Mouse (Mus musculus) right cerebral cortex, postnatal 25 days (tissue): ENCODE data around the gene Ror1.

Experiments
- DNase-seq: peaks from one replicate; pipeline ENCODE4 v3.0.0; 2022

The Ror1 gene

GRCm38 (mm10) chr4:100119431-100119830 lies 23.8 kb downstream of the Ror1 start:
- no peak for DNase-seq

- no peak for DNase-seq
Measured at GRCm38 (mm10) chr4:100120547-100120946, 25.0 kb downstream of the Ror1 start.

GRCm38 (mm10) chr4:100122436-100122835 lies 26.8 kb downstream of the Ror1 start:
- DNase-seq: no peak

GRCm38 (mm10) chr4:100123519-100123918 lies 27.9 kb downstream of the Ror1 start:
- no peak for DNase-seq

- DNase-seq: no peak
Measured at GRCm38 (mm10) chr4:100124056-100124455, 28.5 kb downstream of the Ror1 start.

- DNase-seq: no peak
Measured at GRCm38 (mm10) chr4:100124935-100125334, 29.3 kb downstream of the Ror1 start.

GRCm38 (mm10) chr4:100126531-100127310 lies 31.1 kb downstream of the Ror1 start:
- DNase-seq: no peak

GRCm38 (mm10) chr4:100128026-100128922 lies 32.7 kb downstream of the Ror1 start:
- DNase-seq: no peak

- no peak for DNase-seq
Measured at GRCm38 (mm10) chr4:100129201-100129600, 33.6 kb downstream of the Ror1 start.

- no peak for DNase-seq
Measured at GRCm38 (mm10) chr4:100130771-100131475, 35.3 kb downstream of the Ror1 start.

GRCm38 (mm10) chr4:100131488-100131887 lies 35.9 kb downstream of the Ror1 start:
- DNase-seq: no peak

GRCm38 (mm10) chr4:100132261-100132660 lies 36.7 kb downstream of the Ror1 start:
- DNase-seq: no peak

GRCm38 (mm10) chr4:100136046-100136445 lies 40.5 kb downstream of the Ror1 start:
- DNase-seq: no peak

GRCm38 (mm10) chr4:100137102-100137835 lies 41.7 kb downstream of the Ror1 start:
- no peak for DNase-seq

- no peak for DNase-seq
Measured at GRCm38 (mm10) chr4:100141626-100142025, 46.0 kb downstream of the Ror1 start.

- no peak for DNase-seq
Measured at GRCm38 (mm10) chr4:100144744-100145143, 49.2 kb downstream of the Ror1 start.

- DNase-seq: no peak
Measured at GRCm38 (mm10) chr4:100150797-100151196, 55.2 kb downstream of the Ror1 start.

- no peak for DNase-seq
Measured at GRCm38 (mm10) chr4:100154560-100155130, 59.1 kb downstream of the Ror1 start.

GRCm38 (mm10) chr4:100155731-100156130 lies 60.1 kb downstream of the Ror1 start:
- no peak for DNase-seq

- DNase-seq: no peak
Measured at GRCm38 (mm10) chr4:100158401-100158800, 62.8 kb downstream of the Ror1 start.

GRCm38 (mm10) chr4:100160156-100160555 lies 64.6 kb downstream of the Ror1 start:
- DNase-seq: no peak

- DNase-seq: no peak
Measured at GRCm38 (mm10) chr4:100165790-100166189, 70.2 kb downstream of the Ror1 start.
